Mouse (Mus musculus): Measurements from ENCODE around the gene Dclre1a. TPM values are rescaled to one million over a fixed set of nuclear protein-coding genes. Genes with fewer than 3 reads are reported as not detected.

Gene Dclre1a
- 13.9 and 16.5 TPM in 2 replicates for polyA plus RNA-seq (2014; fragmentation: Nextera tagmentation; extraction: Ambion mirVana)

GRCm38 (mm10) chr19:56547456-56548229 is at the start of gene Dclre1a:
Dclre1a (minus strand) TSS chr19:56548222.
- peak within 1 kb of the TSS; percentile 89 for H3K27ac ChIP-seq (ENCODE audit: low read depth, low read length)
- peak; percentile 80 for ATAC-seq (ENCODE audit: low FRiP score)
- H3K27me3 ChIP-seq (ENCODE audit: control insufficient read depth, insufficient read depth, low read length), result no peaks in the 10 kb centered on the region
- DNase-seq (ENCODE audit: low spot score), result peak; percentile 75
- H3K36me3 ChIP-seq (ENCODE audit: control insufficient read depth, insufficient read depth, low read length), result 0 out of 2 replicates have a peak, but pooled peaks cover under 1% of the 10 kb centered on the region
- H3K9ac ChIP-seq (ENCODE audit: low read depth, low read length), result peak within 1 kb of the TSS; percentile 95
- H3K4me2 ChIP-seq (replicated peaks; ENCODE audit: low read depth, low read length), result peak within 1 kb of the TSS; percentile 64
- peaks cover 3% of the 10 kb centered on the region for H3K4me1 ChIP-seq (replicated peaks; ENCODE audit: control insufficient read depth, insufficient read depth, low read length)
- no peaks in the 10 kb centered on the region for H3K9me3 ChIP-seq (ENCODE audit: control insufficient read depth, low read length)
- WGBS, result 10% methylated on average over 20 of the region's 20 CpGs
- H3K4me3 ChIP-seq (ENCODE audit: low read depth, low read length), result peak within 1 kb of the TSS; percentile 78

DNA sequence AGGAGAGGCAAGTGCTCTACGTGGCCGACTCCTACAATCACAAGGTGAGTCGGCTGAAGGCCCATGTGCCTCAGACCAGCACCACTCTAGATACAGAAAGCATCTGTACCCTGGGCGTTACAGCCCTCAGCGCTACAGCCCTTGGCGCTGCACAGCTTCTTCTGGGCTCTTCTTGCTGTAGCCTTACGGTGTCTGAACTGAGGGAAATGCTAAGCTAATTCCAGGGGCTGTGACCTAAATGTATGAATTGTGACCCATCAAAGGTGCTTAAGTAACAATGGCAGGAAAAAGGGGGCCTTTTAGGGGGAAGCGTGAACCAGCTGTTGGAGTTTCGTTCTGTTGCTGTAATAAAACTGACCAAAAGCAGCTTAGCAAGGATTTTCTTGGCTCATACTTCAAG is 44.5 kb upstream of the Dclre1a start:
- WGBS, result 96% methylated on average over 9 of the region's 9 CpGs
- H3K27me3 ChIP-seq (ENCODE audit: control insufficient read depth, insufficient read depth, low read length), result no peaks in the 10 kb centered on the region
- DNase-seq (ENCODE audit: low spot score), result no peak
- peaks cover 12% of the 10 kb centered on the region; the same call in 1 of the 2 replicates for H3K36me3 ChIP-seq (ENCODE audit: control insufficient read depth, insufficient read depth, low read length)
- H3K27ac ChIP-seq (ENCODE audit: low read depth, low read length), result no peak overlapping the region
- H3K4me3 ChIP-seq (ENCODE audit: low read depth, low read length), result no peak overlapping the region
- H3K4me2 ChIP-seq (replicated peaks; ENCODE audit: low read depth, low read length), result no peak overlapping the region
- ATAC-seq (ENCODE audit: low FRiP score), result no peak
- no peaks in the 10 kb centered on the region for H3K4me1 ChIP-seq (replicated peaks; ENCODE audit: control insufficient read depth, insufficient read depth, low read length)
- no peaks in the 10 kb centered on the region for H3K9me3 ChIP-seq (ENCODE audit: control insufficient read depth, low read length)
- no peak overlapping the region for H3K9ac ChIP-seq (ENCODE audit: low read depth, low read length)

GRCm38 (mm10) chr19:56590250-56590649 is 42.2 kb upstream of the Dclre1a start:
- no peaks in the 10 kb centered on the region for H3K27me3 ChIP-seq (ENCODE audit: control insufficient read depth, insufficient read depth, low read length)
- 97% methylated on average over 3 of the region's 3 CpGs for WGBS
- H3K4me2 ChIP-seq (replicated peaks; ENCODE audit: low read depth, low read length), result no peak overlapping the region
- no peak overlapping the region for H3K4me3 ChIP-seq (ENCODE audit: low read depth, low read length)
- DNase-seq (ENCODE audit: low spot score) (no peak), ATAC-seq (ENCODE audit: low FRiP score) (no peak)
- H3K36me3 ChIP-seq (ENCODE audit: control insufficient read depth, insufficient read depth, low read length), result peaks cover 8% of the 10 kb centered on the region; the same call in 1 of the 2 replicates
- no peaks in the 10 kb centered on the region for H3K4me1 ChIP-seq (replicated peaks; ENCODE audit: control insufficient read depth, insufficient read depth, low read length)
- no peaks in the 10 kb centered on the region for H3K9me3 ChIP-seq (ENCODE audit: control insufficient read depth, low read length)
- H3K9ac ChIP-seq (ENCODE audit: low read depth, low read length), result no peak overlapping the region
- H3K27ac ChIP-seq (ENCODE audit: low read depth, low read length), result no peak overlapping the region

DNA sequence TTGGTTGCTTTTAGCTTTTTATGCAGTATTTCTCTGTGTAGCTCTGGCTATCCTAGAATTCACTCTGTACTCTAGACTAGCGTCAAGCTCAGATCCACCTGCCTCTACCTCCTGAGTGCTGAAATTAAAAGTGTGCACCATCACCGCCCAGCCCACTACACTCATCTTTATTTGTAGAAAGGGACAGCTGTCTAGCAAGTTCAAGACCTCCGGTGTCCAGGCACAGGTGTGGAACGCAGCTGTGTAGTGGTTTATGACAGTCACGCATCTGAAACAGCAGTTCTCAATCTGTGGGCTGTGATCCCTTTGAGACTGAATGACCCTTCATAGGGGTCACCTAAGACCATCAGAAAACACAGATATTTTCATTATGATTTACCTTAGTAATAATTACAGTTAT is 41.4 kb upstream of the Dclre1a start:
- Histone ChIP-seq H3K9me3 (ENCODE audit: control insufficient read depth, low read length) (no peaks in the 10 kb centered on the region), H3K27me3 (ENCODE audit: control insufficient read depth, insufficient read depth, low read length) (no peaks in the 10 kb centered on the region), H3K9ac (ENCODE audit: low read depth, low read length) (no peak overlapping the region), H3K36me3 (ENCODE audit: control insufficient read depth, insufficient read depth, low read length) (0 out of 2 replicates have a peak, but pooled peaks cover 2% of the 10 kb centered on the region), H3K4me3 (ENCODE audit: low read depth, low read length) (no peak overlapping the region), H3K4me1 (replicated peaks; ENCODE audit: control insufficient read depth, insufficient read depth, low read length) (no peaks in the 10 kb centered on the region), H3K4me2 (replicated peaks; ENCODE audit: low read depth, low read length) (no peak overlapping the region), H3K27ac (ENCODE audit: low read depth, low read length) (no peak overlapping the region)
- 96% methylated on average over 5 of the region's 5 CpGs for WGBS
- ATAC-seq (ENCODE audit: low FRiP score), result no peak
- DNase-seq (ENCODE audit: low spot score), result no peak

DNA sequence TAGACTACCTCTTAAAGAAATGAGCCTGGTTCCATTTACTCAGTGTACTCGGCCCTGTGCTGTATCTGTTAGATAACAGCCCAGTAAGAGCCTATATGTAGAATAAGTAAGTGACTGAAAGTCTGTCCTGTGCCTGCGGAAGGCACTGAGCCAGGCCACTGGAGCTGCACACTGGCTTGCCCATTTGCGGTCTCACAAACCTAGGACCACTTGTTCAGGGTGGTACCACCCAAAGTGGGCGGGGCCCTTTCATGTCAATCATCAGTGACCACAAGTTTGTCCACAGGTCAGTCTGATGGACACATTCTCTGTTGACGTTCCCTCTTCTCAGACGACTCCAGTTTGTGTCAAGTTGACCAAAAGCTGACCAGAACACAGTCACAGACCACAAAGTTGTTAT is 41.0 kb upstream of the Dclre1a start:
- no peak for ATAC-seq (ENCODE audit: low FRiP score)
- 91% methylated on average over 6 of the region's 6 CpGs for WGBS
- Histone ChIP-seq H3K4me2 (replicated peaks; ENCODE audit: low read depth, low read length) (no peak overlapping the region), H3K27ac (ENCODE audit: low read depth, low read length) (no peak overlapping the region), H3K27me3 (ENCODE audit: control insufficient read depth, insufficient read depth, low read length) (no peaks in the 10 kb centered on the region), H3K9me3 (ENCODE audit: control insufficient read depth, low read length) (no peaks in the 10 kb centered on the region), H3K9ac (ENCODE audit: low read depth, low read length) (no peak overlapping the region), H3K4me3 (ENCODE audit: low read depth, low read length) (no peak overlapping the region), H3K4me1 (replicated peaks; ENCODE audit: control insufficient read depth, insufficient read depth, low read length) (no peaks in the 10 kb centered on the region), H3K36me3 (ENCODE audit: control insufficient read depth, insufficient read depth, low read length) (no peaks in the 10 kb centered on the region)
- no peak for DNase-seq (ENCODE audit: low spot score)

DNA sequence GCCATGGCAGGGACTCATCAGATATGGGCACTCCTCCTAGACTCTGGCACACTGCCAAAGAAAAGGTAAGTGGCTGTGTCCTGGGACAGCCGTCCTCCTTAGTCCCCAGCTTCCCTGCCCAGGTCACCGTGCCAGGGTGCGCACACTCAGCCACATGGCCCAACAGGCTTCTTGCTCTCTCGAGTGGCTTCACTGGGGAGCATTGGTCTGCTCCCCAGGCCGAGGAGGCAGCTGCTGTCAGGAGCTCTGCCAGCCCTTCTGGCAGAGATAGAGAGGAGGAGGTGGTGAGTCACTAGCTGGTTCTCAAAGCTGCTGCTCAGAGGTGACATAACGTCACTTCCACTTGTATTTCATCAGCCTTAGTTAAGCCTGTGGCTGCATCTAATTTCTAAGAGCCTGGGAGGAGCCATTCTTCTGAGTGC is 40.2 kb upstream of the Dclre1a start:
- no peak overlapping the region for H3K9ac ChIP-seq (ENCODE audit: low read depth, low read length)
- no peaks in the 10 kb centered on the region for H3K4me1 ChIP-seq (replicated peaks; ENCODE audit: control insufficient read depth, insufficient read depth, low read length)
- no peaks in the 10 kb centered on the region for H3K36me3 ChIP-seq (ENCODE audit: control insufficient read depth, insufficient read depth, low read length)
- H3K27me3 ChIP-seq (ENCODE audit: control insufficient read depth, insufficient read depth, low read length), result no peaks in the 10 kb centered on the region
- no peak for ATAC-seq (ENCODE audit: low FRiP score)
- no peak overlapping the region for H3K27ac ChIP-seq (ENCODE audit: low read depth, low read length)
- WGBS, result 92% methylated on average over 6 of the region's 6 CpGs
- H3K4me3 ChIP-seq (ENCODE audit: low read depth, low read length), result no peak overlapping the region
- no peak overlapping the region for H3K4me2 ChIP-seq (replicated peaks; ENCODE audit: low read depth, low read length)
- DNase-seq (ENCODE audit: low spot score), result no peak
- no peaks in the 10 kb centered on the region for H3K9me3 ChIP-seq (ENCODE audit: control insufficient read depth, low read length)

GRCm38 (mm10) chr19:56586320-56586719 is 38.3 kb upstream of the Dclre1a start:
- ATAC-seq (ENCODE audit: low FRiP score), result no peak
- no peak for DNase-seq (ENCODE audit: low spot score)

GRCm38 (mm10) chr19:56584288-56584687 is 36.3 kb upstream of the Dclre1a start:
- no peak for DNase-seq (ENCODE audit: low spot score)
- H3K27me3 ChIP-seq (ENCODE audit: control insufficient read depth, insufficient read depth, low read length), result no peaks in the 10 kb centered on the region
- H3K4me1 ChIP-seq (replicated peaks; ENCODE audit: control insufficient read depth, insufficient read depth, low read length), result no peaks in the 10 kb centered on the region
- no peak overlapping the region for H3K9ac ChIP-seq (ENCODE audit: low read depth, low read length)
- WGBS, result 88% methylated on average over 3 of the region's 3 CpGs
- no peaks in the 10 kb centered on the region for H3K9me3 ChIP-seq (ENCODE audit: control insufficient read depth, low read length)
- no peak for ATAC-seq (ENCODE audit: low FRiP score)
- H3K4me2 ChIP-seq (replicated peaks; ENCODE audit: low read depth, low read length), result no peak overlapping the region
- no peak overlapping the region for H3K4me3 ChIP-seq (ENCODE audit: low read depth, low read length)
- H3K36me3 ChIP-seq (ENCODE audit: control insufficient read depth, insufficient read depth, low read length), result no peaks in the 10 kb centered on the region
- no peak overlapping the region for H3K27ac ChIP-seq (ENCODE audit: low read depth, low read length)

More at GRCm38 (mm10) chr19:56586320-56586719, 38.3 kb upstream of the Dclre1a start:
- H3K36me3 ChIP-seq (ENCODE audit: control insufficient read depth, insufficient read depth, low read length), result no peaks in the 10 kb centered on the region
- no peak overlapping the region for H3K4me3 ChIP-seq (ENCODE audit: low read depth, low read length)
- no peak overlapping the region for H3K9ac ChIP-seq (ENCODE audit: low read depth, low read length)
- H3K9me3 ChIP-seq (ENCODE audit: control insufficient read depth, low read length), result no peaks in the 10 kb centered on the region
- 89% methylated on average over 8 of the region's 8 CpGs for WGBS
- no peak overlapping the region for H3K4me2 ChIP-seq (replicated peaks; ENCODE audit: low read depth, low read length)
- H3K27ac ChIP-seq (ENCODE audit: low read depth, low read length), result no peak overlapping the region
- H3K27me3 ChIP-seq (ENCODE audit: control insufficient read depth, insufficient read depth, low read length), result no peaks in the 10 kb centered on the region
- H3K4me1 ChIP-seq (replicated peaks; ENCODE audit: control insufficient read depth, insufficient read depth, low read length), result no peaks in the 10 kb centered on the region

GRCm38 (mm10) chr19:56583785-56584184 is 35.8 kb upstream of the Dclre1a start:
- Histone ChIP-seq H3K4me2 (replicated peaks; ENCODE audit: low read depth, low read length) (no peak overlapping the region), H3K27ac (ENCODE audit: low read depth, low read length) (no peak overlapping the region), H3K4me1 (replicated peaks; ENCODE audit: control insufficient read depth, insufficient read depth, low read length) (no peaks in the 10 kb centered on the region), H3K36me3 (ENCODE audit: control insufficient read depth, insufficient read depth, low read length) (no peaks in the 10 kb centered on the region), H3K9ac (ENCODE audit: low read depth, low read length) (no peak overlapping the region), H3K9me3 (ENCODE audit: control insufficient read depth, low read length) (no peaks in the 10 kb centered on the region), H3K4me3 (ENCODE audit: low read depth, low read length) (no peak overlapping the region), H3K27me3 (ENCODE audit: control insufficient read depth, insufficient read depth, low read length) (no peaks in the 10 kb centered on the region)
- no peak for ATAC-seq (ENCODE audit: low FRiP score)
- WGBS, result 83% methylated on average over 5 of the region's 5 CpGs
- DNase-seq (ENCODE audit: low spot score), result no peak

Measured in hindbrain, embryonic 11.5 days (tissue).